Mouse (Mus musculus) mouse trophoblast stem cell (cell line): Measurements from ENCODE around the gene Gm20479.

ENCODE experiments used
- in situ Hi-C, 2 experiments: fragments of 300-500 bp; cut with MseI, MboI; formaldehyde crosslinking; loops; 2 replicates in 1 of 2; 3 replicates in 1 of 2; pipeline ENCODE4 v1.15.1; 2025

Gene Gm20479

GRCm38 (mm10) chr7:27356861-27357594, at the start of gene Gm20479:
Gm20479 (minus strand) TSS chr7:27357419.
- in situ Hi-C loops: no loop called here

- in situ Hi-C loops: no loop called here
Observed at GRCm38 (mm10) chr7:27406481-27406880, 49.3 kb upstream of the Gm20479 start.

- in situ Hi-C loops: no loop called here
Observed at GRCm38 (mm10) chr7:27404203-27404942, 47.2 kb upstream of the Gm20479 start.

- in situ Hi-C loops: no loop called here
Observed at GRCm38 (mm10) chr7:27402675-27403074, 45.5 kb upstream of the Gm20479 start.

- in situ Hi-C loops: no loop called here
Observed at GRCm38 (mm10) chr7:27400545-27400944, 43.3 kb upstream of the Gm20479 start.

GRCm38 (mm10) chr7:27397048-27397949, 40.1 kb upstream of the Gm20479 start:
- in situ Hi-C loops: loop anchor here in 1 of 2 experiments (5.0 kb wide), 1 partner anchor 60 kb away; the partner anchor contains the start of gene Ltbp4

GRCm38 (mm10) chr7:27396184-27397047, 39.2 kb upstream of the Gm20479 start:
- in situ Hi-C loops: loop anchor here in 1 of 2 experiments (5.0 kb wide), 1 partner anchor 59 kb away; the partner anchor contains the start of gene Ltbp4

GRCm38 (mm10) chr7:27395521-27396183, 38.4 kb upstream of the Gm20479 start:
- in situ Hi-C loops: loop anchor here in 1 of 2 experiments (5.0 kb wide), 1 partner anchor 58 kb away; the partner anchor contains the start of gene Ltbp4

- in situ Hi-C loops: no loop called here
Observed at GRCm38 (mm10) chr7:27391416-27391815, 34.2 kb upstream of the Gm20479 start.

- in situ Hi-C loops: loop anchor here (5.0 kb wide), 3 partner anchors 52 to 97 kb away; partner anchors contain the start of gene Ltbp4 (in 1 of the 2)
Observed at GRCm38 (mm10) chr7:27389213-27389612, 32.0 kb upstream of the Gm20479 start.

- in situ Hi-C loops: loop anchor here (5.0 kb wide), 3 partner anchors 47 to 92 kb away; partner anchors contain the start of gene Ltbp4 (in 1 of the 2)
Observed at GRCm38 (mm10) chr7:27384731-27385130, 27.5 kb upstream of the Gm20479 start.

- in situ Hi-C loops: no loop called here
Observed at GRCm38 (mm10) chr7:27384134-27384533, 26.9 kb upstream of the Gm20479 start.

GRCm38 (mm10) chr7:27383233-27383632, 26.0 kb upstream of the Gm20479 start:
- in situ Hi-C loops: no loop called here

- in situ Hi-C loops: no loop called here
Observed at GRCm38 (mm10) chr7:27381560-27381959, 24.3 kb upstream of the Gm20479 start.

- in situ Hi-C loops: no loop called here
Observed at GRCm38 (mm10) chr7:27381009-27381408, 23.8 kb upstream of the Gm20479 start.

- in situ Hi-C loops: no loop called here
Observed at GRCm38 (mm10) chr7:27379836-27380235, 22.6 kb upstream of the Gm20479 start.

- in situ Hi-C loops: no loop called here
Observed at GRCm38 (mm10) chr7:27378431-27378830, 21.2 kb upstream of the Gm20479 start.

GRCm38 (mm10) chr7:27375274-27375673, 18.1 kb upstream of the Gm20479 start:
- in situ Hi-C loops: no loop called here

GRCm38 (mm10) chr7:27371715-27372462, 14.7 kb upstream of the Gm20479 start:
- in situ Hi-C loops: no loop called here
